Mouse (Mus musculus) fibroblast of lung, adult 2 months (primary cell): ENCODE measurements around the gene Cuedc1.

Experiments used
- DNase-seq: peaks from one replicate; pipeline ENCODE4 v3.0.0-alpha.2; 2011; ENCODE audit warnings: low read depth

Gene Cuedc1

DNA sequence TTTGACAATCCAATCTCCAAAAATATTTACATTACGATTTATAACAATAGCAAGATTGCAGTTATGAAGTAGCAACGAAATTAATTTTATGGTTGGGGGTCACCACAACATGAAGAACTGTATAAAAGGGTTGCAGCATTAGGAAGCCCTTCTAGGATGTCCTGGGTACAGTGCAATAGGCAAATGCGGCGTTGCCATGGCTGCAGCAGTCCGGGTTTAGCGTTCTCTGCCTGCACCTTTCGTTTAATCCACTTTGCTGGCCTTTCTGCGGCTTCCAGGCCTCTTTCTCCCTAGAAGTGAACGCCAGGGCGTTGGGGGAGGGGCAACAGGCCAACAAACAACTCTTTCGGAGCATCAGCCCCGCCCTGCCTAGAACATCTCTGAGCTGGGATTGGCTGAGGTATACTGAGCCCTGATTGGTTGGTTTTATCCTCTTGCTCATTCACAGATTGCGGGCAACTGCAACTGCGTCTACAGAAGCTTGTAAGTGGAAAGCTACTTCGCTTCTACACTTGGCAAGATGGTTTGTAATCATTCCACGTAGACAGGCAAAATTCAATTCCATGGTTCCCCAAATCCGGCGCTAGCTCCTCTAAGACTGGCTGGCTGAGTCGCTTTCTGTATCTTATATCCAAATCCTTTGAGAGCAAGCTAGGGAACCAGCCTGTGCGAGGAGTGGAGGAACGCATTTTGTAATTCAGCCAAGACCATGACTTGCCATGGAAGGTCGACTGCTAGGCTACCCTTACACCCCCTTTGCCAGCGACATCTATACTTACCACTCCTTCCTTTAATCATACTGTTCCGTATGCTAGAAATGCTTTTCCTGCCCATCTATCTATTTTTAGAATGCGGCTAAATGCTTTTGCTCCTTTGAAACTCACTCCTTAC is 10.9 kb upstream of the Cuedc1 start:
- peak; percentile 80 for DNase-seq

DNA sequence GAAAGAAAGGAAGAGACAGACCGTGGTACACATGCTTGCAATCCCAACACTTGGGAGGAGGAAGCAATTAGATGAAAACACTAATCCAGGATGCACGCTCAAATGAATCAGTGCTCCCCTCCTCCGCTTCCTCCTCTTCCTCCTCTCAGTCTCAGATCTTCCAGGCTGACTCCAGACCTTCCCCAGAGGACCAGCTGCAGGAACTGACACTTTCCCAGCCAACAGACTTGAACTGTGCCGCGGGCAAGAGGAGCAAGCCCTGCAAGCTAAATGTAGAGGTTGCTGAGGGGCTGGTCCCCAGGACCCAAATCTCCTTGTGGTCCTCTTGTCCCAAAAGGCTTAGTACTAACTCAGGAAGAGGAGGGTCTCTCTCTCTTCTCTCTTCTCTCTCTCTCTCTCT is 8.7 kb upstream of the Cuedc1 start:
- DNase-seq, result no peak

DNA sequence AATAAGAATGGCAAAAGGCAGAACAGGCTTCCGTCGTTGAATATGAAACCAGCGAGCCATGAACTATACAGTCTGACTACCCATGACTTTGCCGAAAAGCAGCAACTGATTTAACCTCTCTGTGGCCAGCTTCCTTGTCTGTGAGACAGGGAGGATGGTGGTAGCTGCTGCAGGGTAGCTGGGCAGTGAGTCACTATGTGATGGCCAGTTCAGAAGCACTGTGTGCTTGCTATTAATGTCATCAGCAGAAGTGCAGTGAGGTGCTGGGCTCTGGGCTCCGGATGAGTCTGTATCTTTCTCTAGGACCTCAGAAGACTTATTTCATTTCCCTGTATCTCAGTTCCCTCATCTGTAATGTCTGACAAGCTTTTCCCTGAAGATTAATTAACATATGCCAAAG is 7.6 kb upstream of the Cuedc1 start:
- no peak for DNase-seq

DNA sequence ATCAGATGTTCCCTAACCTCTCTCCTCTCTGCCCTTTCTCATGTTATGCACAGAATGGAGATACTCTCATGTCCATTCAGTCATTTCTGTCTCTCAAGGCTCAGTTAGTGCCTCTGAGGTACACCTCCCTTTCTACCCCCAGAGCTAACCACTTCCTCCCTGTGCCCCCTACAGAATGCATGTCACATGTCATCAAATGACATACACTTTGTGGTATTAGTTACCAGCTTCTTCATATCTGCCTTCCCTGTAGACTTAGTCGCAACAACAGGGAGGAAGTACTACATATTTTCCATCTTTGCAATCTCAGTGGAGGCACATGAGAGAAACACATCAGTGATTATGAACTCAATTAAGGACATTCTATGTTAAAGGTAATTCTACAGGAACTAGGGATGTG is 5.9 kb upstream of the Cuedc1 start:
- no peak for DNase-seq

DNA sequence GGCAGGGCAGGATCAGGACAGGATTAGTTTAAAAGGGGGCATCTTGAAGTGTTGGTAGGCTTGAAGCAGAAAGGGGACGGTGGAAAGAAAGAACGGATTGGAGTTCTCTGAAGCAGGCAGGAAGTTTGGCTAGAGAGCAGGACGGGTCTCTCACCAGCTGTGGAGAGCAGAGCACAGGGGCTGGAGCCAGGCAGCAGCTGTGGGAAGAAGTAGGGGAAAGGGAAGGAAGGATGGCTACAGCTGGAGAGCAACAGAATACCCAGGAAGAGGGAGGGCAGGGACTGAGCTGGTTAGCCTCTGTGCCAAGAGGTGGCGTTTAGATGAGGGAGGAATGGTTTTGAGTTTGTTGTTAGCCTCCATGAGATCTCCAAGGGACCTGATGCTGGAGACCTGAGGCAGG is 685 bp upstream of the Cuedc1 start:
- DNase-seq, result no peak

DNA sequence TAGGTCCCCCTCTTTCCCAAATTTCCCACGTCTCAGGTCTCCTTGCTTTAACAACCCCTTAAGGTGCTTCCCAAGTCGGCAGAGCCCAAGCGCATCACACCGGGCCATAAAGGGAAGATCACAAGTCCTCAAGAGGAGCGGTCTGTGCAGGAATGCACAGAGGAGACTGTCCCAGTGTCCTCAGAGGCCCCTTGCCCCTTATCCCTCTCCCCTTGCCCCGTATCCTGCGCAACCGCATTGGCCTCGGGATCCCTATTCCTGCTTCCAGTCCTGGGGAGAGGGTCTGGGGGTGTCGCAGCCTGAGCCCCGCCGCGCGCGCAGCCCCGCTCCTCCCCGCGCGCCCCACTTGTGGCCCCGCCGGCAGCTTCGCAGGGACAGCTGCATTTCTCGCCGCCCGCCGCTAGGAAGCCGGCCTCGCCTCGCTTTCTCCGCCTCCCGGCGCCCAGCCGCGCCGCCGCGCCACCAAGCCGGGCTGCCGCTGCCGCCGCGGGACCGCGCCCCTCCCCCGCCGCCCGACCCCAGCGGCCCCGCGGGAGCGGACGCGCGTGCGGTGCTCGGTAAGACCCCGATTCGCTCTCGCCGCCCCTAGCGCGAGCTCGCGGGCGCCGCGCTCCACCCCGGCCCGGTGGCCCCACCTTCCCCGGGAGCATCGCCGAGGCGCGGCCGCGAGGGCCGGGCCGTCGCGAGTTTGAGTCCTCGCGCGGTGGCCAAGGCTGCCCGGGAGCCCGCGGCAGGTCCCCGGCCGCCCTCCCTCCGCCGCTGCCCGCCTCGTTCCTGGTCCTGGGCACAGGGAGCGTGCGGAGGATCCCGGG is 1.1 kb downstream of the Cuedc1 start:
- no peak for DNase-seq

DNA sequence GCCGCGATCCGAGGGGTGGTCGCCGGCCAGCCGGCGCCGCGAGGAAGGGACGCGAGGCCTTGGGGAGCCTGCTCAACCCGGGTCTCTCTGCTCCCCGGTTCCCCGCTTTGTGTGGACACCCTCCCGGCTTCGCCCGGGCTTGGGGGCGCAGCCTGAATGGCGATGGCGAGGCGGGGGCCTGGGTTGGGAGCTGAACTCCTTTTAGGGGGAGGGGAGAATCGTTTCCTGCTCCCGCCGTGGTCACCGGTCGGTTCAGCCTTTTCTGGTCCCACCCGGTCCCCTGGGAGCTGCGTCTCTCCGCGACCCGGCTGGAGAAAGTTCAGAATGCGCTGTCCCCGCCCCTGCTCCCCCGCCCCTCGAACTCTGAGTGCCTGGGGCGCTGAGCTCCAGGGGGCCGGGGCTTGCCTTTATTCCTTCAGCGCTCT is 1.8 kb downstream of the Cuedc1 start:
- no peak for DNase-seq

DNA sequence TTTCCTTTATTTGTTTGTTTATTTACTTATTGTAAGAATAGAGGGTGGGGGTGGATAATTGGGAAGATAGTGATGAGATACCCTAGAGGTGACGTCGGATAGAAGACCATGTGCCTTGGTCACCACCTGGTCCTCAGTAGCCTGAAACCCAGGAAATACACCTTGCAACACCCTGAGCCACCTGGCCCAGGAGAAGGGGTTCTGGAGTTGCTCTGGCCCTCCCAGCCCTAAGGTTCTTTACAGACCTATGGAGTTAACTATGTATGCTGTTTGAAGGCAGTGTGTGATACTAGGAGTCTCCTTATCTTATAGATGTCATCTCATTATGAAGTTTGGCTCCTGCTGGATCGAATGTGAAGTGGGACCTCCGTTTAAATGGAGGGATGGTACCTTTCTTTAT is 2.3 kb downstream of the Cuedc1 start:
- no peak for DNase-seq

DNA sequence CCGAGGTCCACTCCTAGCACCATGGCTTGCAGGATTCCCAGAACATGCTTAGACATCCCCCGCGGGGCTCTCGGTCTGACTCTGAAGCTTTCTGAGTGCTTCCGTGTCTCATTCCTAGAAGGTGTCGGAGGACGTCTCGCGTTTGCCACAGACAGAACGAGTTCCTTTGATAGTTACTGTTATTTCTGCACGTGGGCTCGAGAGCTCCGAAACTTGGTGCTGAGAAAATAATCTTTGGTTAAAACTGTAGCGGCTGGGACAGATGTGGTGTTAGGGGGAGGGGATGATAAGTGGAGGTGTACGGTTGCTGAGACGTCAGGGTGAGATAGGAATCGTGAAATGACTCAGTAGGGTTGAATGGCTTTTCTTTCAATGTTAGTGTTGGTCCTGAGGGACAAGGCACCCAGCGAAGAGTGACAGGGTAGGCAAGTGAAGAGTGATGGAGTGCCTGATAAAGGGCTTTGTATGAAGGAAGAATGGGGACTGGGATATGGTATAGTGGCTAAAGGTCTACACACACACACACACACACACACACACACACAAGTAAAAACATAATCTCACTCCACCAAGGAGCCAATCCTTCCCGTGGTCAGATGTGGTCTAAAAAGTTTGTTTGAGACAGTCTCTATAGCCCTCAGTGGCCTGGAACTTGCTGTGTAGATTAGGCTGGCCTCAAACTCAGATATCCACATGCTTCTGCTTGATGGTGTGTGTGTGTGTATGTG is 5.5 kb downstream of the Cuedc1 start:
- DNase-seq, result no peak

DNA sequence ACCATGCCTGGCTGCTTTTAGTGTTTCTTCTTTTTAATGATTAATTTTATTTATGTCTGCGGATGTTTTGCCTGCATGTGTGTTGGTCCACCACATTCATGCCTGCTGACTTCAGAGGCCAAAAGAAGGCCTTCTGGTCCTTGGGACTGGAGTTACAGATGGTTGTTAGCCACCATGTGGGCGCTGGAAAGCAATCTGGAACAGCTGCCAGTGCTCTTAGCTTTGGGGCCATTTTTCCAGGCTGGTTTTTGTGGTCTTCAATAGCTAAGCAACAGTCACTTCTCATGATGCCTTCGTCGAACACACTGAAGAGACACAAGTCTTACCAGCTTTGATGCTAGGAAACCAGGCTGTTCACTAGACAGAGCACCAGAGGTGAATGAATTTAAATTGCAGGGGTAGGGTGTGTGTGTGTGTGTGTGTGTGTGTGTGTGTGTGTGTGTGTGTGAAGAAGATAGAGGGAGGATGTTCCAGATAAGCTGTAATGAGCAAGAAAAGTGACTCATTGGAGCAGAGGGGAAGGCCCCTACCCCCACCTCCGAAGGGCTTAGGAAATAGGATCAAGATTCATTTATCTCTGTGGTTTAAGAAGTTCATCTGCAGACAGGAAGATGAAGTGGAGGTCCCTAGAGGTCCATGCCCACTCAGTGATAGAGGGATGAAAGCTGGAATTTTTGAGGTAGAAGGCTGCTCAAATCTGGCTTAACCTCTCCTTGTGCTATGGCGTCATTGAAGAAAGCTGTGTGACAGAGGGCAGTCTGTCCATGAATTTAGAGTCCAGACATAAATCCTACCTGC is 7.8 kb downstream of the Cuedc1 start:
- no peak for DNase-seq

DNA sequence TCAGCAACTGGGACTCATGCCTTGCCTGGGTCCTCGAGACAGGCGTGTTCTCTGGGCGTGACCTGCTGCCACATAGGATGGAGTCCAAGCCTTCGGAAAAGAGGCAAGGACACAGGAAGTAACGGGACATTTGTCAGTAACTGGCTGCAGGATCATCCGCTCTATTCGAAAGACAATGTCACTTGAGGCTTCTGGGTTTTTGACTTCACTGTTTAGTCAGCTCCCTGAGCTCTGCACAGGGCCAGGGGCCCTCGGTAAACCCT is 8.4 kb downstream of the Cuedc1 start:
- no peak for DNase-seq

DNA sequence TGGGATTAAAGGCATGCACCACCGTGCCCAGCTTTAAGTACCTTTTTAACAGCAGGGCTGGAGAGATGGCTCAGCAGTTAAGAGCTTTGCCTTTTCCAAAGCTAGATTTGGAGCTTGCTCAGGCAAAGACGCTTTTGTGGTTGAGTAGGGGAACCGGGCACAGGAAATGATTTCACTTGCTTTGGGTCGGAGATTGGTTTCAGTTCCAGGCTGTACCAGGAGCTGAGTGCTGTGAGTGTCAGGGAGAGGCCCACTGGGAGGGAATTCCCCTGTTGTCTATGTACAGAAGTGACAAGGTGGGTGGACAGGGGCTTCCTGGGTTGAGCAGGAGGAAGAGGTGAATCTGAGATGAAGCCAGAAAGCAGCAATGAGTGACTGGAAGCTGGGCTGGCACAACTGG is 9.5 kb downstream of the Cuedc1 start:
- DNase-seq, result no peak

DNA sequence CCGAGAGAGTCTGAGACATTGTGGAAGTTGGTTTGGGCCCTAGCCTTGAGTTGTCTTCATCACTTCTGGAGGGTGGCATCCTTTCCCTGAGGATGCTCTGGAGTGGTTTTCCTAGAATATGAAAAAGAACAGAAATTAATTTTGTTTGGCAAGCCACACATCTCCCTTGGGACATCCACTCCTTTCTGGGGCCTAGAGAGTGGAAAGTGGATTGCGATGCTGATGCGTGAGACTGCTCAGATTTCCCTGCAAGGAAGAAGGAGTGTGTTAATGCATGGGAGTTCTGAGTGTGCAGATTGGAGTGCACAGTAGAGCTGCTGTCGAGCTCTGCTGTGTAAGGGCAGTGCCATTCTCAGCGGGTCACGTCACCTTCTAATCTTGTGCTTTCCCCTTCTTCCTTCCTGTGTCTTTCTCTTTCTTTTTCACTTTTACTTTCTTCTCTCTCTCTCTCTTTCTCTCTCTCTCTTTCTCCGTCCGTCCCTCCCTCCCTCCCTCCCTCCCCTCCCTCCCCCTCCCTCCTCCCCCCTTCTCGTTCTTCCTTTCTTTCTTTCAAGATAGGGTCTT is 12.3 kb downstream of the Cuedc1 start:
- no peak for DNase-seq

DNA sequence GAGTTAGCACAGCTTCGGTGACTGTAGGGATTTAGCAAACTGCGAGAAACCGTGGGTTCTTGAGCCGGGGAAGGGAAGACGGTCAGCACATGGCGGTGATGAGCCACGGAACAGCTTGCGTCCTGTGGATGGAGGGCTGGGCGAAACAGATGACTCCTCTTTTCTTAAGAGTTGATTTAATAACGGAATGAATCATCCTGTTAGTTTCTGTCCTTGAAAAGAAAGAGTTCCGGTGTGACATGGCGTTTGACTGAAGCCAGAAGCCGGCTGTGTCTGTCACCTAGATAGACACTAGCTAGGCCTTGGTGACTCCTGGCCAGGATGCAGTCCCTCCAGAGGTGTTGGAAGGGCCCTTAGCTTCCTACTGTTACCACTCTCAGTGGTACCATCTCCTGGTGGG is 14.2 kb downstream of the Cuedc1 start:
- no peak for DNase-seq

DNA sequence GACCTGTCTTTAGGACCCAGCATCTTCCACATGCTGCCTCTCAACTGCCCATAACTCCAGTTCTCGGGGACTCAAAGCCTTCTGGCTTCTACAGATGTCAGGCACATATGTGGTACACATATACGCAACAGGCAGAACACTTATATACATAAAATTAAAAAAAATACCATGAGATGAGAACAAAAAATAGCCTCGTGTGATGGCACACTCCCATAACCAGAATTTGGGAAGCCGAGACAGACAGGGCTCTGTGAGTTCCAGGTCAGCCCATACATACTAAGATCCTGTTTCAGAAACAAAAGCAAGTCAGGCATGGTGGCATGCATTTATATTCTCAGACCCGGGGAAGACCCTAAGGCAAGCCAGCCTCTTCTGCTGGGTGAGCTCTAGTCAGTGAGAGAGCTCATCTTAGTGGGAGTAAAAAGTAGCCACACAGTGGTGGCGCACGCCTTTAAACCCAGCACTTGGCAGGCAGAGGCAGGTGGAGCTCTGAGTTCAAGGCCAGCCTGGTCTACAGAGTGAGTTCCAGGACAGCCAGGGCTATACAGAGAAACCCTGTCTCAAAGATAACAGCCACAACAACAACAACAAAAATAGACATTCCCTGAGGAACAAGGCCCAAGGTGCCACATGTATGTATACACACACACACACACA is 14.9 kb downstream of the Cuedc1 start:
- no peak for DNase-seq

DNA sequence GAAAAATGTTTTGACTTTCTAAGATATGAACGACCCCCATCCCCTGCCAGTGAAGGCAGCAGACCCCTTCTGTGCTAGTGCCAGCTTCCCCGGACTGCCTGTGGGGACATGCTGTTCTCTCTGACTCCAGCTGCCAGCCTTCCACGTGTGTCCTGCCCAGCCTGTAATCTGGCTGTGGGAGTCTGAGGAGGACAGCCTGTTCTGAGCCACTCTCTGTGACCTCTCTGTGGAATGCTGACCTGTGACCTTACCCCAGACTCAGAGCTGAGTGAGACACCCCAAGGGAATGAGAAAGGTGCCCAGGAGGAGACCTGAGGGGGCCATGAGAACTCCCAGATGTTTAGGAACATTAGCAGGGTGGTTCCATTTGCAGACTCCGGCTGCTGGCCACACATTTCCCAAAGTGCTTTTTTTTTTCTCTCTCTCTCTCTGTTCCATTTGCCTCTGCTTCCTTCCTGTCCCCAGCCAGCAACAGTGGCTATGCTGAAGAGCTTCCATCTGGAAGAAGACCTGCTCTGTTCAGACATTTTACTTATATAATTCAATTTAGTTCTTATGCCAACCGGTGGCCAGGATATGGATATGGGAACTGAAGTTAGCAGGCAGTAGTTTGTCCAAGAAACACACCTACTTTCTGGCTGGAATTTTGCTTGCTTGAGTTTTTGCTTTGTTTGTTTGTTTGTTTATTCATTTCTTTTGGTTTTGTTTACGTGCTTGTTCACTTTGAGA is 15.8 kb downstream of the Cuedc1 start:
- no peak for DNase-seq

DNA sequence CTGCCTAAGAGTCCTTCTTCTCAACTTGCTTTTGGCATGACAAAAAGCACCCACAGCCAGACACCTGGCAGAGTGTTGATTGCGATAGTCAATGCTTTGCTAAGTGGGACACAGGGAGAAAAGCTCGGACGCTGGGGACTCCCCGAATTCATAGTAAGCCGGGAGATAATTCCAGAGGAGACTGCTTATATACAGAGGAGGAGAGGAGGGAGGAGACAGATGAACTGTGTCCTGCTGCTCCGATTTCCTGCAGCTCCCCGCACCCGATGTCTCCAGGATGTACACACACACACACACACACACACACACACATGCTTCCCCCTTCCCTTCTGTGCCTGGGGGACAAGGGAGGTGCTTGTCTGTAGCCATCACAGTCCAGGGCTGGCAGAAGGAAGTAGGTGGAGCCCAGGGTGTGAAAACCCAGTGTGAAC is 17.0 kb downstream of the Cuedc1 start:
- no peak for DNase-seq

DNA sequence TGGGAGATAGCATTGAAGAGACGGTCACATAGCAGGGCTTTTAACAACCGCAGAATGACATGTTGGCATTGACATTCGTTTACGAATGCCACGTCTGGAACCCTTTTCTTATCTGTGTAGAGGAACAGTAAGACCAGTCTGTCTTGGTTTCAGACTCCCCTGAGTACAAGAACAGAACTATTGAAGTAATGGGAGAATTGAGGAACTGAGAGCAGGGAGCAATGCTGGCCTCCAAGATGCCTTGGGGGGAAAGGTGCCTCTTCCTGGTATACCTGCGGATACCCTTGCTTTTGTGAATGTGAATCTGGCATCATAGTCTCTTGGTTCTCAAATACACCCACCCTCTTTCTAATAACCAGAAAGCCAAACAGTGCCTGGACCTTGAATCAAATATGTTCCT is 18.7 kb downstream of the Cuedc1 start:
- DNase-seq, result no peak

DNA sequence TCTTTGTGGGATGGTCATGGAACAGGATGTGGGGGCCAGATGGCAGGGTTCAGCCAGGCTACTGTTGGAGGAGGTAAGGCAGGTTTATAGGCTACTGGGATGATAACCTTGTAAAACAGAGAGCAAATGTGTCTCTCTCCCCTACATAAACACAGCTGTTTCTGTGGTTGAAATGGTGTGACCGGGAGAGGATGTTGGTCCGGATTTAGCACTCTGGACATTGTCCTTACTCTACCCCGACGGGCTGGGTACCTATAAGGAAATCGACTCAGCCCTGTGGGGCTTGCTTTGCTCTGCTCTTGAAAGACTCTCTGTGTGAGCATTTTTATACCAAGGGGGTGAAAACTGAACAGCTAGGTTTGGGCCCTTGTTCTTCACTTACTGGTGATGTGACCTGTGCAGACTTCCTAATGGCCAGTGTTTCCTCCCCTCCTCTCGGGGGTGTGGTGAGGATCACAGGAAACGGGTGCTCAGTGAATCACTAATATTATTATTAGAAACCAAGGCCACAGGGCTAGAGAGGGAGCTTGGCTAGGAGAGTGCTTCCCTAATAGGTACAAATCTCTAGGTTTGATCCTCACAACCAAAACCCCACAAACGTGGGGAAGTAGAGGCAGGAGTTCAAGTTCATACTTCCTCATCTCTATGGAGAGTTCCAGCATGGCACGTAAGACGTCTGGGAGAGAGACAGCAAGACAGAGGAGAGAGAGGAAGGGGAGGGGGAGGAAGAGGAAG is 19.7 kb downstream of the Cuedc1 start:
- no peak for DNase-seq

DNA sequence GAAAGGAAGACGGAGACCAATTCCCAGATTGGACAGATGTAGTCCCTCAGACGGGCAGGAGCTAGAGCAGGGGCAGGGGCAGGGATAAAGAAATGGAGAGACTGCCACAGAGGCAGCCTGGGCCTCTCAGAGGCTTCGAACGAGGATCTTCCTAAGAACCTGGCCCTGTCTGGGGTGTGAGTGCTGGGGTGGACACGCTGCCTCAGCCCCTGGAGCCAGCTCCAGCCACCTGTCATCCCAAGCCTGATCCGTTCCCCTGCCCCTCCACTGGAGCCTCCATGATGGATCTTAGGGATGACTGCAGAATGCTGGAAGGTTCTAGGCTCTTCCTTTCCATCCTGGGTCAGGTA is 20.2 kb downstream of the Cuedc1 start:
- no peak for DNase-seq
